Mouse (Mus musculus) liver, embryonic 13.5 days (tissue): ENCODE measurements at regions not wholly inside any gene's neighbourhood (a gene's known extent, or its start where the extent isn't known, plus 50 kb on each side); places are given as distances from the start of the nearest gene placed in this dataset.

ENCODE experiments used
- ATAC-seq: fragments of 200-750 bp; cut with Nextera tagmentation; 2 replicates; pipeline ENCODE4 v1.8.0; 2017; ENCODE audit warnings: low read depth, mild to moderate bottlenecking, moderate number of reproducible peaks, moderate library complexity
- DNase-seq: peaks from one replicate; pipeline ENCODE4 v3.0.0; 2022
- H3K27ac ChIP-seq: fragments of 300-500 bp; sonication (generic); 2 replicates; pipeline ENCODE4 v1.5.1; 2015; ENCODE audit warnings: moderate library complexity, mild to moderate bottlenecking, inconsistent platforms
- H3K27me3 ChIP-seq: fragments of 300-500 bp; sonication (generic); 2 replicates; pipeline ENCODE4 v1.6.1; 2015; ENCODE audit warnings: mild to moderate bottlenecking, inconsistent platforms
- H3K36me3 ChIP-seq: fragments of 300-500 bp; sonication (generic); 2 replicates; pipeline ENCODE4 v1.6.1; 2015; ENCODE audit warnings: mild to moderate bottlenecking, inconsistent platforms
- H3K4me1 ChIP-seq: fragments of 300-500 bp; sonication (generic); replicated peaks from 2 replicates; pipeline ENCODE4 v1.6.1; 2015; ENCODE audit warnings: inconsistent platforms
- H3K4me2 ChIP-seq: fragments of 300-500 bp; sonication (generic); 2 replicates; pipeline ENCODE4 v1.6.1; 2015; ENCODE audit warnings: inconsistent platforms, mild to moderate bottlenecking, moderate library complexity
- H3K4me3 ChIP-seq: fragments of 300-500 bp; sonication (generic); replicated peaks from 2 replicates; pipeline ENCODE4 v1.5.1; 2015; ENCODE audit warnings: mild to moderate bottlenecking, inconsistent platforms
- H3K9ac ChIP-seq: fragments of 300-500 bp; sonication (generic); 2 replicates; pipeline ENCODE4 v1.6.1; 2015; ENCODE audit warnings: mild to moderate bottlenecking, inconsistent platforms
- H3K9me3 ChIP-seq: fragments of 300-500 bp; sonication (generic); replicated peaks from 2 replicates; pipeline ENCODE4 v1.6.1; 2016; ENCODE audit warnings: inconsistent platforms
- WGBS: fragments of 180-500 bp; shearing (Covaris S2); methylation state at CpG from one replicate; pipeline ENCODE4 v1.1.7; 2015; ENCODE audit not compliant: insufficient replicate concordance; 5-methylcytosine and 5-hydroxymethylcytosine counted together

GRCm38 (mm10) chr12:71769302-71769701 is 61.6 kb upstream of the Daam1 start:
- ATAC-seq (no peak), DNase-seq (no peak)
- Histone ChIP-seq H3K36me3 (no peaks in the 10 kb centered on the region), H3K4me1 (no peaks in the 10 kb centered on the region; the same call in 1 of the 2 replicates), H3K27ac (no peak overlapping the region), H3K4me3 (no peak overlapping the region), H3K9me3 (no peaks in the 10 kb centered on the region), H3K4me2 (0 out of 2 replicates have a peak overlapping the region, but pooled peaks have one; percentile 57), H3K9ac (no peak overlapping the region), H3K27me3 (no peaks in the 10 kb centered on the region)
- 66% methylated on average over 6 of the region's 6 CpGs for WGBS

DNA sequence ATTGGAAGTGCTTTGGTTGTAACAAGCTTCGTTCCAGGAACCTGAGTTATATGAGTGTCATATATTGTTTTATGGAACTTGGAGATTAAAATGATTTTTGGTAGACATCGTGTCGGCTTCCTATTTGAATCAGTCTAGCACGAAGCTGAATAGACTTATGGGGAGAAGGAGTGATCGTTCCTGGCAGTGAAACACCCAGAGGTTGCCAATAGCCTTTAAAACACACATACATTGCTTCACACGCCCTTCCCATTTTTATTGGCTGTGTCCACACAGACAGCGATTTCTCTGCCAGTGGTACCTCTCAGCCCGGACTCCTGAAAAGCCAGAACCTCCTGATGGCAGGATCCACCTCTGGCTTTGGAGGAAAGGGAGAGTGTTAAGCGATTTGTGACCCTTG is 57.0 kb upstream of the Daam1 start:
- H3K4me2 ChIP-seq: no peak overlapping the region
- 65% methylated on average over 9 of the region's 9 CpGs for WGBS
- no peaks in the 10 kb centered on the region; the same call in 1 of the 2 replicates for H3K4me1 ChIP-seq
- ATAC-seq (no peak), DNase-seq (no peak)
- H3K36me3 ChIP-seq: no peaks in the 10 kb centered on the region
- H3K4me3 ChIP-seq: no peak overlapping the region
- no peak overlapping the region for H3K9ac ChIP-seq
- H3K27me3 ChIP-seq: 0 out of 2 replicates have a peak, but pooled peaks cover 5% of the 10 kb centered on the region
- no peak overlapping the region for H3K27ac ChIP-seq
- no peaks in the 10 kb centered on the region for H3K9me3 ChIP-seq

GRCm38 (mm10) chr12:71775126-71775525 is 55.8 kb upstream of the Daam1 start:
- Histone ChIP-seq H3K9me3 (no peaks in the 10 kb centered on the region), H3K4me1 (no peaks in the 10 kb centered on the region), H3K4me3 (no peak overlapping the region), H3K36me3 (no peaks in the 10 kb centered on the region), H3K9ac (no peak overlapping the region), H3K27me3 (0 out of 2 replicates have a peak, but pooled peaks cover 5% of the 10 kb centered on the region), H3K27ac (no peak overlapping the region), H3K4me2 (no peak overlapping the region)
- ATAC-seq: no peak
- DNase-seq: no peak
- WGBS: 70% methylated on average over 12 of the region's 12 CpGs

DNA sequence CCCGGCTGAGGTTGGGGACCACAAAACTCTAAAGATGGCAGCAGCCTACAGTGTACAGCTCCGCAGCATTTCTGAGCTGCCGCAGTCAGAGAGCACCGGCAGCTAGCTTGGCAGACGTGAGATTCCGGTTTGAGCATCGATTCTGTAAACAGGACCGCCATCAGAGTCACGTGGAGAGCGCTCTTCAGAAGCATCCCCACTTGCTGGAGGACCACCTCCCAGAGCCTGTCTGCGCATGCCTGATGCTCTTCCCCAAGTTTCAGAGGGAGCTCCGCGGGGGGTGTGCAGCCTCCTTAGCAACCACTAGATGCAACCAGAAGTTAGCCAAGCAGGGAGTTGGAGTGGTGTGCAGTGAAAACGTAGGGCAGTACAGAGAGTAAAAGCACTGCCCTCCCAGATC is 52.7 kb upstream of the Daam1 start:
- ATAC-seq: no peak
- Histone ChIP-seq H3K4me3 (no peak overlapping the region), H3K9ac (no peak overlapping the region), H3K4me2 (0 out of 2 replicates have a peak overlapping the region, but pooled peaks have one; percentile 11), H3K27me3 (0 out of 2 replicates have a peak, but pooled peaks cover 5% of the 10 kb centered on the region), H3K4me1 (no peaks in the 10 kb centered on the region), H3K36me3 (no peaks in the 10 kb centered on the region), H3K27ac (no peak overlapping the region), H3K9me3 (no peaks in the 10 kb centered on the region)
- DNase-seq: no peak
- 35% methylated on average over 14 of the region's 14 CpGs for WGBS

DNA sequence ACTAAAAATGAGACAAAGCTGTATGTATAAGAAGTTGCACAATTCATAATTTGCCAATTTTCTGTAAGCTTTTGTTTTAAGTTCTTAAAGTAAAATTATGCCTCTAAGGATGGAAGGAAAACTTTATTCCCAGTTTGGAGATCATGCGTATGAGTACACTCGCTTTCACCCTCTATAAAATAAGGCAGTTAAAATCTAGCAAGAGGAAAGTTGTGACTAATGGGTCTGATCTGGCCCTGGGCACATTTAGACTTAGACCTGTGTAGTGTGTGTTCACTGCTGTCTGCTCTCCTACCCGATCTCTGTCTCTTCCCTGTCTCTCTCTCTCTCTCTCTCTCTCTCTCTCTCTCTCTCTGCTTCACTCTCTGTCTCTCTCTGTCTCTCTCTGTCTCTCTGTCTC is 51.9 kb upstream of the Daam1 start:
- no peak overlapping the region for H3K4me2 ChIP-seq
- H3K27ac ChIP-seq: no peak overlapping the region
- no peak overlapping the region for H3K4me3 ChIP-seq
- 74% methylated on average over 3 of the region's 3 CpGs for WGBS
- H3K9me3 ChIP-seq: no peaks in the 10 kb centered on the region
- no peak overlapping the region for H3K9ac ChIP-seq
- H3K36me3 ChIP-seq: no peaks in the 10 kb centered on the region
- DNase-seq (no peak), ATAC-seq (no peak)
- H3K27me3 ChIP-seq: 0 out of 2 replicates have a peak, but pooled peaks cover 5% of the 10 kb centered on the region
- H3K4me1 ChIP-seq: no peaks in the 10 kb centered on the region

DNA sequence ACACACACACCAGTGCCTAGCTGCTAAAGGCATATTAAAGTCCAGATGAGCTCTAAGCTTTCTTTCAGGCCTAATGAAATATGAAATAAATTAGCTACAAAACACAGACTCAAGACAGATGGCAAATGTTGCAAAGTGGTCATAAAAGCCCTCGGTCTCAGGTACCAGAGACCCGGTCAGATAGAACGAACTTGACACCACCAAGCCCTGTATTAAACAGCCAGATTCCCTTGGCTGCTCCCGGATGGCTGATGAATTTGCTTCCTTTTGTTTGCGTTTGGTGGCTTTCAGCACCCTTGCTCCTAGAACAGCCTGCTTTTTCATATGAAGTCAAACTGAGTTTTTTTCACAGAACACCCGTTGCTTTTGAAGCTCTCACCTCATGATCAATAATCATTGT is 51.5 kb upstream of the Daam1 start:
- no peak overlapping the region for H3K4me3 ChIP-seq
- no peak for DNase-seq
- no peak overlapping the region for H3K27ac ChIP-seq
- H3K4me2 ChIP-seq: no peak overlapping the region
- H3K27me3 ChIP-seq: 0 out of 2 replicates have a peak, but pooled peaks cover 5% of the 10 kb centered on the region
- H3K9ac ChIP-seq: no peak overlapping the region
- no peaks in the 10 kb centered on the region for H3K9me3 ChIP-seq
- 52% methylated on average over 6 of the region's 6 CpGs for WGBS
- no peak for ATAC-seq
- H3K36me3 ChIP-seq: no peaks in the 10 kb centered on the region
- H3K4me1 ChIP-seq: no peaks in the 10 kb centered on the region
